Mouse (Mus musculus): ENCODE data around the gene Hip1.
A peak's percentile ranks its signal among the peaks of the same experiment; 100 is the strongest.
"Not testable (repeated sequence)": the region's sequence is repeated elsewhere in the genome, so short reads cannot be mapped to it uniquely, and the experiment has no call there.

Hip1 gene

GRCm38 (mm10) chr5:135492126-135492525, 52.8 kb downstream of the Hip1 start:
- DNase-seq (ENCODE audit: low read depth, low spot score): no peak

DNA sequence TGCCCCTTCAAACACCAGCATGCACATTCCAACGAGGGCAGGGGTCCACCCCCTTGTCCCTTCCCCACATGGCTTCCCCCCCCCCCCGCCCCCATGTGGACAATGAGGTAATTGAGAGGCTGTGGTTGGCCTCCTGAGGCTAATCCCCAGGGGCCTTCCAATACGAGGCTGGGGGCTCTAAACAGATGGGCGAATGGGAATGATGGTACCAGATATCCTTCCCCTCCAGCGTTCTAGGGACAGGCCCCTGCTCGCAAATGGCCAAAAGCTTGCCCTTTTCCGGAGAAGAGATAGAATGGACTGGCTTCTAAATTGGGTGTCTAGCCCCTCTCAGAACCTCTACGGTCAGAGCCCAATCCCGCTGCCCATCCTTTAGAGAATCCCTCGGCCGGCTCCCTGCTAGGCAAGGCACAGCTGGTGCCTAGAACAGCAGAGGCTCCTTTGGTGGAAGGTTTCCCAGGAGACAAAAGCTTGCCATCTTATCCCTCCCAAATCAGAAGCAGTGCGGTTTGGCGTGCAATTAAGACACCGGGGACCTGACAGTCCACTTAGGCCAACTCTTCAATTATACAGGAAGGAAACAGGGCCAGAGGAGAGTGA, 55.1 kb downstream of the Hip1 start:
- DNase-seq (ENCODE audit: low read depth, low spot score): no peak

- peak; percentile 34 for DNase-seq (ENCODE audit: low read depth, low spot score)
Observed at GRCm38 (mm10) chr5:135488881-135489694, 55.8 kb downstream of the Hip1 start.

DNA sequence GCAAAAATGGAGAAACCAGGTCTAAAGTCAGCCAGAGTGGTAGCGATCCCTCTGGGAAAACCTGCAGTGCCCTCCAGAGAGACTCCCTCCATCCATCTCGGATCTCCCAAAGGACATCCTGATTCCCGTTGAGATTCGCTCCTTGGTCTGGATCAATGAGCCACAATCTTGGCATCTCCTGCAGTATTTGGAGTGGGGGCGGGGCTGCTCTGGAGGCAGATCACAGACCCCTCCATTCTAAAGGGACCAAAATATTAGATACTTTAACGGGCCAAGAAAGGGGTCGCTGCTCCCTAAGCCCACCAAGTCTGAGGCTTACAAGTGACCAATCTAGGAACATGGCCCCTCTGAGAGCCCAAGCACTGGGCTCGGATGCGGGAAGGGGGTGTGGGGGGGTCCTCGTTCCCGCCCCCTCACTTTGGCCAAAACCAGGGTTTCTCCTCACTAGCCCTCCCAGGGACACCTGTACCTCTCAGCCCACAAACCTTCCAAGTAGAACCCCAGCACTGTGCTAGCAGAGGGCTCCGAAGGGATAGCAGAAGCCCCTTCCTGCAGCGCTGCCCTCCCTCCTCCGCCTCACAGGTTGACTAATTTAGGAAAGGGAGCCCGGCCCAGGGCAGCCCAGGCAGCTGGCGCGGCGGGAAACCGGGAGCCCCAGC, 56.6 kb downstream of the Hip1 start:
- DNase-seq (ENCODE audit: low read depth, low spot score): no peak

DNA sequence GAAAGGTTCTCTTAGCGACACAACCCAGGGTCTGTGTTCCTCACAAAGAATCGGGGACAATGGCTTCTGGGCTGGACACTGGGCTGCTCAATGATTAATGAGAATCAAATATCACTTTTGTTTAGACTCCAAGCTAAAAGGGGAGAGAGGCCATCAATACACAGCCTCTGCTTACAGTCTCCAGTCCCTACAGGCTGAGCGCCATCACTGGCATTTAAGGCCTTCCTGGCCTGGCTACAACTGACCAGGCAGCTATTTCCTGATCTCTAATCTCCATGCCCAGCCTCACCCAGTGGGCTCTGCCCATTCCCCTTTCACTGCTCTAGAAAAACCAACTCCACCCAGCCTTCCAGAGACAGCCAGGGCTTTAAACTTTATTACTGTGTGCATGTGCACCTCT, 59.6 kb downstream of the Hip1 start:
- no peak for DNase-seq (ENCODE audit: low read depth, low spot score)

DNA sequence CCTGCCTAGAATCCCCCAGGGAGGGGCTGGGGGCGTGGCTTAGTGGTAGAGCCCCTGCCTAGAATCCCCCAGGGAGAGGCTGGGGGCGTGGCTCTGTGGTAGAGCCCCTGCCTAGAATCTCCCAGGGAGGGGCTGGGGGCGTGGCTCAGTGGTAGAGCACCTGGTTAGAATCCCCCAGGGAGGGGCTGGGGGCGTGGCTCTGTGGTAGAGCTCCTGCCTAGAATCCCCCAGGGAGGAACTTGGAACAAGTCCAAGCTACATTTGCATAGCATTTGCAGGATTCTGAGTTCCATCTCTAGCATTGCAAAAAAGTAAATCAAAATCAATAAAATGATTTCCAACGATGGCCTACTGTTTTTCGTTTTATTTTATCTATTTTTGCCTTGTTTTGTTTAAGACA, 61.1 kb downstream of the Hip1 start:
- not testable (repeated sequence) for DNase-seq (ENCODE audit: low read depth, low spot score)

DNA sequence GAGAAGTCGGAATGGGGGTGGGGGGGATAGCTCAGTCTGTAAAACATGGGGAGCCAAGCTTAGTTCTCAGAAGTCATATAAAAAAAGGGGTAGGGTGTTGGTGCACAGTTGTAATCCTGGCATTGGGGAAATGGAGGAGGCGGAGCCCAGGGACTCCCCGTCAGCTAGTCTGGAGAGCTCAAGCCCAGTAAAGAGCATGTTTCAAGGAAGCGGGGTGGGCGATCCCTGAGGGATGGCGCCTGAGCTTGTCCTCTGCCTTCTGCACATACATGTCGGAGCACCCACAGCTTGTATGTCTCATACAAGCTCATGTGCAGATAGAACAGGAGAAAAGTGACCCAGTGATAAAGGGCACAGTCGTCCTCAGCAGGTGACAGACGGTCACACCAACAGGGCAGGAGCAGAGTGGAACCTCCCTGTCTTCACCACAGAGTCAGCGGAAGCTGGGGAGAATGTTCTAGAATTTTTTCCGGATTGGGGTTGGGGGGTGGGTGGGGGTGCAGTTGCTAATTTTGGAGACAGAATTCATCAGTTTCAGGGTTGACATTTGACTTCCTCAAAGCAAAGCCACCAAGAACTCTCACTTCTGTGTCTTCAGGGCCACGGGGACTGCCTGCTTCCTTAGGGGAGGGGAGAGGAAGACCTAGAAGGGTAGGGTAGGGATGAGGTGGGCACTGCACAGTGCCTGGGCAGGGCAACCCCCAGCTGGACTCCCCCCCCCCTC, 65.9 kb downstream of the Hip1 start:
- peak; percentile 6 for DNase-seq (ENCODE audit: low read depth, low spot score)

GRCm38 (mm10) chr5:135476199-135476598, 68.7 kb downstream of the Hip1 start:
- DNase-seq (ENCODE audit: low read depth, low spot score): no peak

- DNase-seq (ENCODE audit: low read depth, low spot score): peak; percentile 18
Observed at GRCm38 (mm10) chr5:135472405-135472804, 72.5 kb downstream of the Hip1 start.

DNA sequence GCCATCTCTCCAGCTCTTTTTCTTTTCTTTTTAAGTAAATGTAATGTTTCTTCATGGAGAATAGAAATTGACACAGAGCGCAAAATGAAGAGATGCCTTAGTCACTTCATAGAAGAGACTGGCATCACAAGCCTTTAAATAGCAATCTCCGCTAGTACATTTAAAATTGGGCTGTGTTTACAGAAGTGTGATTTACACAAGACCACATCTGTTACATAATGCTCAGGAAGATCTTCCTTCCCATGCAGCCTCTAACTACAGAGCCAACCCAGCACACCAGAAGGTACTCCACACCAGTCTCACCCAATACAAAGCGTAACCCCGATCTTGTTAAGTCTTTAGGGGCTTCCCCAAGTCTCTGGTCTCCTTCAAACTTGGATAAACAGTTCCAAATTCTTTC, 73.2 kb downstream of the Hip1 start:
- DNase-seq (ENCODE audit: low read depth, low spot score): no peak

GRCm38 (mm10) chr5:135468280-135468679, 76.6 kb downstream of the Hip1 start:
- no peak for DNase-seq (ENCODE audit: low read depth, low spot score)

GRCm38 (mm10) chr5:135465833-135466291, 79.1 kb downstream of the Hip1 start:
- no peak for DNase-seq (ENCODE audit: low read depth, low spot score)

DNA sequence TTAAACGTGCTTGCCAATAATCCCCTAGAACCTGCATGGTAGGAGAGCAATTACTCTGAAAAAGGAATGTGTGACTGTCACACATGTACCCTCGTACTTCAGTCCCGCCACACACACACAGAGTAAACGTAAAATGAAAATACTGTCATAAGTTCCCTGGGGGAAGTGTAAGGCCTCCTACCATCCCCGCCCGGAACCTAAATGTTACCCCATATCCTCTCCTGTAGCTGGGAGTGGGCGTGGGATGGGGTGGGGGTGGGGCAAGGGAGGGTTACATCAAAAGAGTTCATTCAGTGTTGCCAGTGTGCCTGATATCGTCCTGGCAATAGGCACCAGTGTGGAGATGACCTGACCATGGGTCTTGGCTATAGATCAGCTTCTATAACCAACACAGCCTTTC, 81.5 kb downstream of the Hip1 start:
- DNase-seq (ENCODE audit: low read depth, low spot score): no peak

DNA sequence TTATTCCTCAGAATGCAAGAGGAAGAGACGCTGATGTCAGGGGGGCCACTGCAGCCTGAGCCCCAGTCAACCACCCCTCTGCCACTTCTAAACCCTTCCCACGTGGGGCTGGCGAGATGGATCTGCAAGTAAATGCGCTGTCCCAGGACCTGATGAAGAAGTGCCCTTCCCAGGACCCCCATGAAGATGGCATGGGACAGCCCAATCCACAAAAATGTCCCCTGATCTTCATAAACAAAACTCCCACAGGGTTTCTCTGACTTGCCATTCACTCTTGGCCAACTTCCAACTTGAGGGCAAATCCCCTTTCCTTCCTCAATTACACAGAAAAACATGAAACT, 84.1 kb downstream of the Hip1 start:
- no peak for DNase-seq (ENCODE audit: low read depth, low spot score)

DNA sequence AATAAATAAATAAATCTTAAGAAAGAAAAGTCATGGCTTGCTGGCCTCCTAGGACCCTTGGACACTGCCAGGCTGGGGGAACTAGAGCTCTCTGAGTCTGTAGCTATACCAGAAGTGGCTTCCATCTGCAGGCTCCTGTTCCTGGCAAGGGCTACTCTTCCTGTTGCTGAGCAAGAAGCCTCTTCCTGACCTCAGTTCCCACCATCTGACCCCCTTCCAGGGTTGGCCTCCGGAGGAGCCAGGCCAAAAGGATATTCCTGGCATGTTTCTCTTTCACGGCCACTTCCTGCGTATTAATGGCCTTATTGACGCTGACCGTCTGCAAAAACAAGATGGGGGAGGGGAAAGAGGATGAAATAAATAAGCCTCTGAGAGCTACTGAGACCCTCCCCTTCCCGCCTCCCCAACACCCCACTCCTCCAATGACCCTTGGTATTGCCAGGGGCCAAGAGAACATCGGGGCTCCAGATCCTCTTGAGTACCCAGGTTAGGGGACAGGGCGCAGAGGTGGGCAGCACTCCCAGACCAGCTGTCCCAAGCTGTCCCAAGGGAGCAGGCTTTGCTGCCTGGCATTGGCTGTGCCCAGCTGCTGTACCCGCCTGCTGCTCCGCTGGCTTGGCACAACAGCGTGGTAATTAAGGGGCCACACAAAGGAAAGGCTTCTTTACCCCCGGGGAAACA, 84.6 kb downstream of the Hip1 start:
- no peak for DNase-seq (ENCODE audit: low read depth, low spot score)

GRCm38 (mm10) chr5:135459486-135459885, 85.4 kb downstream of the Hip1 start:
- peak; percentile 33 for DNase-seq (ENCODE audit: low read depth, low spot score)

DNA sequence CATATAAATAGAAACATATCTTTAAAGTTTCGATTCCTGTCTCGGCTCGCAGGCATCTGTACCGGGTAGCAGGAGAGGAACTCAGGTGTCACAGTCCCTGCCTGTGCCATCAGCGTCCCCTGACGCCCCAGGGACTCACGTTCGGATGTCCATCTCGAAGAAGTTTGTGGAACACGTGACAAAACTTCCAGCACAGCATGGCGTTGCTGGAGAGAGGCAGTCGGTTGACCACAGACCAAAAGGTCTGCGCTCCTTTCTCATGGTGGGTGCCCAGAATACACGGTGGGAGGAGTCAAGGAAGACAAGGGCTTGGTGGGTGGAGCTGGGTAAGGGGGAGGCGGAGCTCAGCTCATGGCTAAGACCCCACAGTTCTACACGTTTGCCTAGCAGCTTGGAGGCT, 87.0 kb downstream of the Hip1 start:
- DNase-seq (ENCODE audit: low read depth, low spot score): no peak

DNA sequence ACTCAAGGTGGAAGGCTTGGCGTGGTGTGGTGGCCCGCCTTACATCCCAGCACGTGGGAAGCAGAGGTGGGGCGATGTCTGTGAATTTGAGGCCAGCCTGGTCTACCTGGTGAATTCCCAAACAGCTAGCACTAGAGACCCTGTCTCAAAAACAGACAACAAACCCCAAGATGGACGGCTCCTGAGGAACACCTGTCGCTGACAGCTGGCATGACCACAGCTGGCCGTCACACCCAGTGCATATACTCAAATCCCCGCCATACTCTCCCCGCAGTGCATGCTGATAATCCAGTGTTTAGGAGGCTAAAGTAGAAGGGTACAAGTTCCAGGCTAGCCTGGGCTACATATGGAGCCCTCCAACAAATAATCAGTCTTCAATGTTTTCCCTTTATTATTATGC, 88.4 kb downstream of the Hip1 start:
- no peak for DNase-seq (ENCODE audit: low read depth, low spot score)

GRCm38 (mm10) chr5:135454256-135454655, 90.7 kb downstream of the Hip1 start:
- DNase-seq (ENCODE audit: low read depth, low spot score): peak; percentile 8

DNA sequence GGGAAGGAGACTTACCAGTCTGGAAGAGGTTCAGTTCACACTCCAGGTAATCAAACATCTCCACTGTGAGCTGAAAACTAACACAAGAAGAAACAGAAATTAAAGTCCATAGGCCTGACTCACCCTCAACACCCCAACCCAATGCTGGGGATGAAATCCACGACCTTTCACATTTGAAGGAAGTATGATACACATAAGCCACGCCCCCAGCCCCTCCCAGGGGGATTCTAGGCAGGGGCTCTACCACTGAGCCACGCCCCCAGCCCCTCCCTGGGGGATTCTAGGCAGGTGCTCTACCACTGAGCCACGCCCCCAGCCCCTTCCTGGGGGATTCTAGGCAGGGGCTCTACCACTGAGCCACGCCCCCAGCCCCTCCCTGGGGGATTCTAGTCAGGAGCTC, 93.4 kb downstream of the Hip1 start:
- DNase-seq (ENCODE audit: low read depth, low spot score): not testable (repeated sequence)

DNA sequence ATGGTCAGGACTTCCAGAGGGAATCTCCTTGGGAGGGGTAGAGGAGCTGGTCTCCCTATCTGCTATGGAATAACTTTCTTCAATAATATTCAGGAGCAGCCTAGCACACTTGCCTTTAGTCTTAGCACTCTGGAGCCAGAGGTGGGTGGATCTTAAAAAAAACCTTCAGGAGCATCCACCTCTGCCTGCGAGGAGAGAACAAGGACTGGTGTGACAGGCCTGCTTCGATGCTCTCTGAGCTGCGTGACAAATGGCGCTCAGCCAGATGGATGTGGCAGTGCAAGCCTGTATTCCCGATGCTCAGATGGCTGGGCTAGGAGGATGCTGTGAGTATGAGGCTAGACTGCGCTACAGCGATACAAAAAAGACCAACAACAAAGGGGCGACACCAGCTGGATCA, 93.8 kb downstream of the Hip1 start:
- no peak for DNase-seq (ENCODE audit: low read depth, low spot score)

GRCm38 (mm10) chr5:135445755-135446154, 99.2 kb downstream of the Hip1 start:
- no peak for DNase-seq (ENCODE audit: low read depth, low spot score)

Data from CD4-positive, CD25-positive, alpha-beta regulatory T cell, adult 2 months (primary cell).